In the genomic region with DNA sequence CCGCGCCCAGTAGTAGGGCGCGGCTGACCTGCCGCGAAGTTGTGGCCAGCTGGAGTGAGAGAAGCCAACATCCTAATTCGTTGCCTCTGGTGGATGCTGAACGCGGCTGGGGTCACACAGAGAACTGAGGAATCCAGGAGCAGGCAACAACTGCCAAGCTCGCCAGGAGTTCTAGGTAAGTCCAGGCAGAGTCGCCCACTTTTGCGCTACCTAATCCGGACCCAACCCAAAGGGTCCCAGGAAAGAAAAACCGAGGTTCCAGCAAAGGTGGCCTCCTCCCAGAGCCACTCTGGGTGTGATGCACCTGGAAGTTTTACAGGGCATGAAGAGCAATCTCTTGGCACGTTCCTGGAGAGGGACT, we compare ENCODE assay signal across 9 mouse cellular contexts. TPM values are rescaled to one million over a fixed set of nuclear protein-coding genes. Genes with fewer than 3 reads are reported as not detected.
A peak's percentile ranks its signal among the peaks of the same experiment; 100 is the strongest.
DNase-seq lines count a peak whose midpoint lies in the region; ATAC-seq lines count a peak whose summit lies in the region.
"Had no signal": no experiment of that assay in that cellular context is flagged by ENCODE, and none has a peak within 500 bp of the region (broad histone marks: within the 10 kb centered on the region; RNA-seq: fewer than 3 reads in every experiment).

No protein-coding gene starts in this region.

- H3K4me1 ChIP-seq in heart, embryonic 15.5 days (replicated peaks) = peaks cover 13% of the 10 kb centered on the region; the same call in 1 of the 2 replicates
- H3K4me1 ChIP-seq in embryonic facial prominence, embryonic 10.5 days = peaks cover 11% of the 10 kb centered on the region
- H3K4me1 ChIP-seq in forebrain, embryonic 15.5 days = peaks cover 14% of the 10 kb centered on the region
- 0 out of 2 replicates have a peak, but pooled peaks cover 7% of the 10 kb centered on the region for H3K4me1 ChIP-seq in midbrain, embryonic 12.5 days

- peak overlapping the region; percentile 84 for H3K4me2 ChIP-seq in heart, embryonic 15.5 days
- peak overlapping the region; percentile 59 for H3K4me2 ChIP-seq in forebrain, embryonic 15.5 days (replicated peaks)
- peak overlapping the region; percentile 84 for H3K4me2 ChIP-seq in midbrain, embryonic 12.5 days (replicated peaks)

- peaks cover 41% of the 10 kb centered on the region for H3K27me3 ChIP-seq in heart, embryonic 15.5 days
- H3K27me3 ChIP-seq in embryonic facial prominence, embryonic 10.5 days (replicated peaks; ENCODE audit: low read depth, poor library complexity, severe bottlenecking) = peaks cover 49% of the 10 kb centered on the region
- peaks cover 22% of the 10 kb centered on the region for H3K27me3 ChIP-seq in forebrain, embryonic 15.5 days
- H3K27me3 ChIP-seq in midbrain, embryonic 12.5 days = peaks cover 30% of the 10 kb centered on the region

- ATAC-seq in heart, embryonic 15.5 days (replicated peaks; ENCODE audit: insufficient number of reproducible peaks, insufficient read depth, low FRiP score, low read depth) = no peak
- ATAC-seq in forebrain, embryonic 15.5 days (replicated peaks) = no peak
- ATAC-seq in midbrain, embryonic 12.5 days (ENCODE audit: low FRiP score, low read depth) = no peak
- ATAC-seq in megakaryocyte-erythroid progenitor cell, adult 5-6 weeks (replicated peaks; ENCODE audit: low FRiP score, low TSS enrichment, poor library complexity, severe bottlenecking) = no peak

- H3K9me3 ChIP-seq in heart, embryonic 15.5 days (replicated peaks) = no peaks in the 10 kb centered on the region
- H3K9me3 ChIP-seq in embryonic facial prominence, embryonic 10.5 days = no peaks in the 10 kb centered on the region
- H3K9me3 ChIP-seq in forebrain, embryonic 15.5 days = no peaks in the 10 kb centered on the region
- no peaks in the 10 kb centered on the region for H3K9me3 ChIP-seq in midbrain, embryonic 12.5 days

- 7% methylated on average over 15 of the region's 15 CpGs for WGBS in heart, embryonic 15.5 days
- WGBS in embryonic facial prominence, embryonic 10.5 days = 5% methylated on average over 15 of the region's 15 CpGs
- 10% methylated on average over 15 of the region's 15 CpGs for whole genome bisulfite sequencing in forebrain, embryonic 15.5 days
- 11% methylated on average over 15 of the region's 15 CpGs for WGBS in midbrain, embryonic 12.5 days

- DNase-seq in heart, postnatal 4 days = no peak
- DNase-seq in embryonic facial prominence, embryonic 10.5 days (ENCODE audit: low spot score) = no peak
- DNase-seq in thymus, postnatal 25 days = no peak
- DNase-seq in right cerebral cortex, postnatal 4 days = no peak
- DNase-seq: lung, adult 18-20 months had no signal

- H3K27ac ChIP-seq in heart, embryonic 15.5 days = no peak overlapping the region
- no peak overlapping the region for H3K27ac ChIP-seq in embryonic facial prominence, embryonic 10.5 days (replicated peaks)
- H3K27ac ChIP-seq in forebrain, embryonic 15.5 days (replicated peaks) = 0 out of 2 replicates have a peak overlapping the region, but pooled peaks have one; percentile 69
- H3K27ac ChIP-seq in midbrain, embryonic 12.5 days (replicated peaks) = no peak overlapping the region

- H3K9ac ChIP-seq in heart, embryonic 15.5 days = 0 out of 2 replicates have a peak overlapping the region, but pooled peaks have one; percentile 25
- H3K9ac ChIP-seq in forebrain, embryonic 15.5 days (replicated peaks) = peak overlapping the region; percentile 75
- peak overlapping the region; percentile 44; the same call in 1 of the 2 replicates for H3K9ac ChIP-seq in midbrain, embryonic 12.5 days (replicated peaks)

- no peaks in the 10 kb centered on the region for H3K36me3 ChIP-seq in heart, embryonic 15.5 days
- H3K36me3 ChIP-seq in embryonic facial prominence, embryonic 10.5 days (replicated peaks) = no peaks in the 10 kb centered on the region
- H3K36me3 ChIP-seq in forebrain, embryonic 15.5 days = no peaks in the 10 kb centered on the region
- no peaks in the 10 kb centered on the region for H3K36me3 ChIP-seq in midbrain, embryonic 12.5 days

- H3K4me3 ChIP-seq in heart, embryonic 15.5 days = peak overlapping the region; percentile 45
- H3K4me3 ChIP-seq in embryonic facial prominence, embryonic 10.5 days = peak overlapping the region; percentile 55
- peak overlapping the region; percentile 69 for H3K4me3 ChIP-seq in forebrain, embryonic 15.5 days
- peak overlapping the region; percentile 51 for H3K4me3 ChIP-seq in midbrain, embryonic 12.5 days

RNA-seq across cellular contexts. Expression of gene Rbfox1, which starts 0.5 kb away (rescaled TPM):
- polyA plus RNA-seq in heart, embryonic 15.5 days (2015; fragmentation: Nextera tagmentation; extraction: Ambion mirVana) = 4.9 and 8.5 TPM in 2 replicates
- total RNA-seq in heart, postnatal 4 days (2021) = 10 to 100 TPM; 22.3 to 24.5 TPM
- 2.3 and 2.6 TPM in 2 replicates for polyA plus RNA-seq in embryonic facial prominence, embryonic 10.5 days (2016; fragmentation: Nextera tagmentation; extraction: Ambion mirVana)
- 146 and 173 TPM in 2 replicates for polyA plus RNA-seq in forebrain, embryonic 15.5 days (2015; fragmentation: Nextera tagmentation; extraction: Ambion mirVana)
- 29.2 and 32.9 TPM in 2 replicates for polyA plus RNA-seq in midbrain, embryonic 12.5 days (2016; fragmentation: Nextera tagmentation; extraction: Ambion mirVana)
- total RNA-seq in megakaryocyte-erythroid progenitor cell, adult 5-6 weeks (2014; fragmentation: Nextera tagmentation) = not detected in 2 replicates
- total RNA-seq in megakaryocyte-erythroid progenitor cell, adult 5-6 weeks (2017) = 0.04 TPM in 1 of 2 replicates, not detected in the other

Comparison
In these comparisons a context has a peak if more than half of its experiments do, and no peak if none do; other contexts are left out.
1. H3K9ac ChIP-seq: peak in every context shown above with its lines; median percentile 75 in forebrain, embryonic 15.5 days; 44 in midbrain, embryonic 12.5 days; 25 in heart, embryonic 15.5 days.